8 mouse cellular contexts compared by ENCODE assay signal in the genomic region with DNA sequence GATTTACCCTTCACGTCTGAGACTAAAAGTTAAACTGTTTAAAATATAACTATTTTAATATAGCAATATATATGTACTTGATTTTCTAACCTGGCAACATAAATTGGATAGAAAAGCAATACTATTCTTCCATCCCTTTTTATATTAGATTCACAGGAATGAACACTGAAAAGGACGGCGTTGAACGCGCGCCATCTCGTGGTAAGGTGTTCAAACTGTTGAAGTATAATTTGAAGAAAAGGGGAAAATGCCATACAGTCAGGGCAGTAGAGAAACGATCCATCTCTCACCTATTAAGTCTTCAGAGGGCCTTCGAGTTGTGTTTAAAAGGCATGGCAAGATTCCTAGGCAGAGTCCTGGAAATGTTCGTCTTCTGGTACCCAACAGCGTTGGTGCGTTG. TPM values are rescaled to one million over a fixed set of nuclear protein-coding genes. Genes with fewer than 3 reads are reported as not detected.
DNase-seq lines count a peak whose midpoint lies in the region; ATAC-seq and TF ChIP-seq lines count a peak whose summit lies in the region.

No protein-coding gene starts in this region.

- no peak overlapping the region for H3K4me2 ChIP-seq in lung, postnatal 0 days (replicated peaks; ENCODE audit: low read depth, low read length)

- TF ChIP-seq CTCF in cerebellum, adult 2 months (IDR thresholded peaks at IDR 0.05; ENCODE audit: borderline replicate concordance, insufficient read depth, low read depth, low read length) = peak; percentile 71
- TF ChIP-seq CTCF in cortical plate, adult 2 months (IDR thresholded peaks at IDR 0.05; ENCODE audit: extremely low read depth, insufficient read depth, low read length) = peak; percentile 66
- peak; percentile 77 for TF ChIP-seq CTCF in lung, postnatal 0 days (IDR thresholded peaks at IDR 0.05)

- no peak overlapping the region for H3K27ac ChIP-seq in cerebellum, adult 2 months (ENCODE audit: insufficient read depth, low read length)
- H3K27ac ChIP-seq in cortical plate, adult 2 months (ENCODE audit: insufficient read depth, low read length) = no peak overlapping the region
- H3K27ac ChIP-seq in lung, postnatal 0 days (ENCODE audit: low read length) = no peak overlapping the region

- peak; percentile 29 to 54 for DNase-seq in cerebellum, adult 2 months
- peak; percentile 11 for DNase-seq in ovary, postnatal 14 days (ENCODE audit: low spot score)
- no peak for DNase-seq in ovary, postnatal 10 days (ENCODE audit: low spot score)
- DNase-seq in induced T-regulatory cell, adult 2 months (ENCODE audit: low read depth) = peak; percentile 51
- DNase-seq in lung, postnatal 0 days (ENCODE audit: low spot score) = peak; percentile 54
- DNase-seq in right cerebral cortex, postnatal 4 days = peak; percentile 85

- no peaks in the 10 kb centered on the region for H3K36me3 ChIP-seq in lung, postnatal 0 days (ENCODE audit: insufficient read depth, low read length)

- no peak for TF ChIP-seq POLR2A in cerebellum, adult 2 months (IDR thresholded peaks at IDR 0.05; ENCODE audit: borderline replicate concordance, insufficient read depth, low read length)
- TF ChIP-seq POLR2A in cortical plate, adult 2 months (IDR thresholded peaks at IDR 0.05; ENCODE audit: extremely low read depth, insufficient read depth, low read length) = no peak

- H3K9me3 ChIP-seq in lung, postnatal 0 days (ENCODE audit: low read length) = no peaks in the 10 kb centered on the region

- no peak overlapping the region for H3K4me3 ChIP-seq in cerebellum, adult 2 months (replicated peaks; ENCODE audit: insufficient read depth, low read depth, low read length)
- H3K4me3 ChIP-seq in cortical plate, adult 2 months (ENCODE audit: insufficient read depth, low read length) = no peak overlapping the region
- no peak overlapping the region for H3K4me3 ChIP-seq in lung, postnatal 0 days (ENCODE audit: low read depth, low read length)

- no peaks in the 10 kb centered on the region for H3K27me3 ChIP-seq in cerebellum, adult 2 months (ENCODE audit: control insufficient read depth, insufficient read depth, low read length)
- H3K27me3 ChIP-seq in lung, postnatal 0 days (replicated peaks; ENCODE audit: insufficient read depth, low read length) = no peaks in the 10 kb centered on the region

- WGBS in cerebellum, adult 2 months = 20% methylated on average over 12 of the region's 12 CpGs
- 14% methylated on average over 12 of the region's 12 CpGs for WGBS in lung, postnatal 0 days

- H3K4me1 ChIP-seq in cerebellum, adult 2 months (ENCODE audit: control insufficient read depth, insufficient read depth, low read length) = no peaks in the 10 kb centered on the region
- H3K4me1 ChIP-seq in cortical plate, adult 2 months (ENCODE audit: control insufficient read depth, insufficient read depth, low read length) = no peaks in the 10 kb centered on the region
- H3K4me1 ChIP-seq in lung, postnatal 0 days (ENCODE audit: insufficient read depth, low read depth, low read length) = no peaks in the 10 kb centered on the region

- no peak overlapping the region for H3K9ac ChIP-seq in lung, postnatal 0 days (replicated peaks; ENCODE audit: low read depth)

- ATAC-seq in cerebellum, adult (ENCODE audit: insufficient number of reproducible peaks, low FRiP score, low TSS enrichment) = no peak
- no peak for ATAC-seq in lung, postnatal 0 days

- TF ChIP-seq EP300 in lung, postnatal 0 days (IDR thresholded peaks at IDR 0.05) = no peak

RNA-seq across cellular contexts. Expression of a gene that starts 14.7 kb away (rescaled TPM):
- polyA plus RNA-seq in cerebellum, adult 2 months (2012; rRNA removed) = 3.8 and 5.0 TPM in 2 replicates
- 1.4 and 2.0 TPM in 2 replicates for polyA plus RNA-seq in cortical plate, adult 2 months (2012; rRNA removed)
- polyA plus RNA-seq in lung, postnatal 0 days (2015; fragmentation: Nextera tagmentation; extraction: Ambion mirVana) = 8.4 TPM in 2 replicates

RNA-seq across cellular contexts. Expression of a gene that starts 33.1 kb away (rescaled TPM):
- 5.8 and 7.0 TPM in 2 replicates for polyA plus RNA-seq in cerebellum, adult 2 months (2012; rRNA removed)
- polyA plus RNA-seq in cortical plate, adult 2 months (2012; rRNA removed) = 6.6 and 7.0 TPM in 2 replicates
- polyA plus RNA-seq in lung, postnatal 0 days (2015; fragmentation: Nextera tagmentation; extraction: Ambion mirVana) = 13.1 and 13.7 TPM in 2 replicates
